Mouse (Mus musculus) hindbrain, embryonic 10.5 days (tissue): Measurements from ENCODE around the gene Zfp777. TPM values are rescaled to one million over a fixed set of nuclear protein-coding genes. Genes with fewer than 3 reads are reported as not detected.

Source experiments
- DNase-seq: peaks from one replicate; pipeline ENCODE4 v3.0.0-alpha.2; 2017; ENCODE audit warnings: low spot score
- H3K27ac ChIP-seq: fragments of 300-500 bp; sonication (generic); 2 replicates; pipeline ENCODE4 v1.5.1; 2016; ENCODE audit warnings: mild to moderate bottlenecking, moderate library complexity
- H3K27me3 ChIP-seq: fragments of 300-500 bp; sonication (generic); 2 replicates; pipeline ENCODE4 v1.6.1; 2016; ENCODE audit warnings: mild to moderate bottlenecking; ENCODE audit not compliant: poor library complexity, insufficient read depth, severe bottlenecking
- H3K36me3 ChIP-seq: fragments of 300-500 bp; sonication (generic); 2 replicates; pipeline ENCODE4 v1.6.1; 2016; ENCODE audit warnings: mild to moderate bottlenecking, moderate library complexity
- H3K4me1 ChIP-seq: fragments of 300-500 bp; sonication (generic); replicated peaks from 2 replicates; pipeline ENCODE4 v1.6.1; 2016; ENCODE audit warnings: mild to moderate bottlenecking
- H3K4me3 ChIP-seq: fragments of 300-500 bp; sonication (generic); 2 replicates; pipeline ENCODE4 v1.5.1; 2016; ENCODE audit warnings: mild to moderate bottlenecking, moderate library complexity
- H3K9me3 ChIP-seq: fragments of 300-500 bp; sonication (generic); 2 replicates; pipeline ENCODE4 v1.6.1; 2016; ENCODE audit warnings: mild to moderate bottlenecking, moderate library complexity
- WGBS: fragments of 180-500 bp; shearing (Covaris S2); methylation state at CpG from one replicate; pipeline ENCODE4 v1.1.7; 2016; 5-methylcytosine and 5-hydroxymethylcytosine counted together
- polyA plus RNA-seq: library from polyadenylated mRNA; unstranded; fragments of >200 nt; fragmentation: Nextera tagmentation; extraction: Ambion mirVana; gene quantifications from 2 replicates; pipeline ENCODE4 v1.2.1, GENCODE M21; 2016

The Zfp777 gene
- polyA plus RNA-seq, 1 experiment from 2014 or later, result 13.0 TPM

DNA sequence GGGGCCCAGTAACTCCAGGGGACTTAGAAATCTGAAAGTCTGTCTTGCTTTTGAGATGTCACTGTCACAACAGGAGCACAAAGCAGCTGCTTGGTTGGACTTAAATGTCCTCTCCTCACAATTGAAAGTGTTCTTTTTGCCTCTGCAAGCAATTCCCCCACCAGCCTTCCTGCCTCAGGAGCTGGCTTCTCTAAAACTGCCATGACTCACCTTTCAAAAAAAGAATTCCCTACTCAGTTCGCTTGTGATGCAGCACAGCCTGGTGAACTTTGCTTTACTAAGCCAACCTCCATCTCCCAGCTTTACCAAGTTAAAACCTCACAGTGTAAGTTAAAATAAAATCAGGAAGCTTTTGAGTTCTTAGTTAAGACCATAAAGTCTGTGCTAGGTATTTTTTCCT lies 27.0 kb downstream of the Zfp777 start:
- Histone ChIP-seq H3K4me3 (no peak overlapping the region), H3K9me3 (peaks cover 16% of the 10 kb centered on the region), H3K4me1 (peaks cover 16% of the 10 kb centered on the region), H3K27me3 (peaks cover 9% of the 10 kb centered on the region; the same call in 1 of the 2 replicates), H3K27ac (no peak overlapping the region), H3K36me3 (peaks cover 55% of the 10 kb centered on the region)
- WGBS, result 85% methylated on average over 1 of the region's 1 CpGs
- no peak for DNase-seq

DNA sequence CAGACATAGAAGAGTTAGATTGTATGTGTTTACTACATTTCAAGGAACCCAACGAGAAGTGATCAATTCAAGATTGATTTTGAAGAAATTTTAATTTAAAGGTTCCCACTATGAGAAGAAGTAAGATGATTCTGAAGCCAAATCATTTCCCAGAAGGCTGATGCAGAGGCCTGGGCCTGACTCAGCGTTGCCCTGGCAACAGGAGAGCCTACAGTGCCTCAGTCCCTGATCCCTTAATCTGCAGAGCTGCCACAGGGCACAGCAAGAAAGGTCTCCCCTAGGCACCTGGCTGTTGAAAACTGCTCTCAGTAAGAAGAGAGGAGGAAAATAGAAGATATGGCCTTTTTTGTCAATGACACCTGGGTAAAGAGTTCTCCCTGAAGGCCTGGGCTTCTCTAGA lies 28.7 kb downstream of the Zfp777 start:
- Histone ChIP-seq H3K27ac (no peak overlapping the region), H3K36me3 (peaks cover 38% of the 10 kb centered on the region), H3K4me1 (peaks cover 19% of the 10 kb centered on the region), H3K27me3 (peaks cover 3% of the 10 kb centered on the region; the same call in 1 of the 2 replicates), H3K4me3 (no peak overlapping the region), H3K9me3 (peaks cover 9% of the 10 kb centered on the region)
- WGBS, result 82% methylated on average over 2 of the region's 2 CpGs
- no peak for DNase-seq

DNA sequence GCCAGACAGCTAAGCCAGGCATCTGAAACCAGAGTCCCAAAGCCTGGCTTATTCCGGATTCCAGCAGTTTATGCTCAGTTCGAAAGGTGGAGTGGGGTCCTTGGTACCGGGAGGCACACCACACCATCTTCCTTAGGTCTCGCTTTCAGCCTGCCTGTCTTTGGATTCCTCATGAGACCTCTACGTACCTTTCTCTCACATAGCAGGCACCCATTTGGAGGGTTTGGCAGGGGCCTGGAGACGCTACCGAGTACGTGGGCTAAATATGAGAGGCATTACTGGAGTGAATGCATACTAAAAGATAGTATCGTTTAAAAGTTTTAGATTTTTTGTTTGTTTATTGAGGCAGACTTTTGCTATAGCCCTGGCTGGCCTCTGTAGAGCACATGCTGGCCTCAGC lies 31.9 kb downstream of the Zfp777 start:
- Histone ChIP-seq H3K4me1 (peaks cover 11% of the 10 kb centered on the region; the same call in 1 of the 2 replicates), H3K36me3 (peaks cover 10% of the 10 kb centered on the region), H3K27me3 (no peaks in the 10 kb centered on the region), H3K27ac (no peak overlapping the region), H3K9me3 (no peaks in the 10 kb centered on the region), H3K4me3 (no peak overlapping the region)
- WGBS, result 96% methylated on average over 9 of the region's 9 CpGs
- no peak for DNase-seq

- H3K4me3 ChIP-seq, result peak overlapping the region; percentile 56
- H3K27me3 ChIP-seq, result no peaks in the 10 kb centered on the region
- H3K9me3 ChIP-seq, result no peaks in the 10 kb centered on the region
- DNase-seq, result peak; percentile 83
- peaks cover 11% of the 10 kb centered on the region; the same call in 1 of the 2 replicates for H3K4me1 ChIP-seq
- WGBS, result under 1% methylated on average over 24 of the region's 24 CpGs
- peak overlapping the region; percentile 73 for H3K27ac ChIP-seq
- H3K36me3 ChIP-seq, result peaks cover 6% of the 10 kb centered on the region; the same call in 1 of the 2 replicates
These were observed 32.6 kb downstream of the Zfp777 start for GRCm38 (mm10) chr6:48016090-48016521.

DNA sequence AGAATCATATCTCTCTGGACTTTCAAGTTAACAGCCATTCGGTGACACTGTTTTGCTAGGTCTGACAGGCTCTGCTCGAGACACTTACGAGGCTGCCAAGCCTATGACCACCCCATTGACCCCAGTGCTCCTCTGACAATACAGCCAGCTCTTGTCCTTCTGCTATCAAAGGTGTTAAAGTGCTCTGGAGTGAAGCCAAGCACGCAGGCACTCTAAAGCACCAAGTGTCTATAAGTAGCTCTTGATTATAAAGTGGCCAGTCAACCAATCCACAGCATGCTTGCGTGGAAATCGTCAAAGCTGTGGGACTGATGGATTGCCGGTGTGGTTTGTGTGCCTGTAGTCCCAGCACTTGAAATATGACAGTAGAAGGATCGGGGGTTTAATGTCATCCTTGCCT lies 38.0 kb downstream of the Zfp777 start:
- no peak for DNase-seq
- no peaks in the 10 kb centered on the region for H3K27me3 ChIP-seq
- no peaks in the 10 kb centered on the region for H3K9me3 ChIP-seq
- no peaks in the 10 kb centered on the region for H3K36me3 ChIP-seq
- peaks cover 2% of the 10 kb centered on the region; the same call in 1 of the 2 replicates for H3K4me1 ChIP-seq
- WGBS, result 61% methylated on average over 8 of the region's 8 CpGs
- no peak overlapping the region for H3K27ac ChIP-seq
- H3K4me3 ChIP-seq, result no peak overlapping the region

DNA sequence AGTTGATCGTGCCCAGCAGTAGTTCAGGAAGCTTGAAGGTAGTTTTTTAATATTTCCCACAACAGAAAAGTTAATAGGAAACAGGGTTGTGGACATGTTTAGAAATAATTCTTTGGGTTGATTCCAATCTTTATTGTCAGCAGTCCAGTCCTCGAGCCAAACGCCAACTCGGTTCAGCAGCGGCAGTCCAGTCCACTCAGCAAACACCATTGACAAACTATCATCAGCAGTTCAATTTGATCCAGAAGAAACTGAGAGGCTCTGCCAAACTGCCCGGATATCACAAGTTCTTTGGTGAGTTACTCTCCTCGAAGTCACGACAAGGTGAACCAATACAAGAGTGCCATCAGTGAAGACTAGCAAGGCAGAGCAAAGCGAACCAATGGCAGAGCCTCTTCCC lies 53.0 kb downstream of the Zfp777 start:
- Histone ChIP-seq H3K4me3 (no peak overlapping the region), H3K4me1 (no peaks in the 10 kb centered on the region), H3K36me3 (no peaks in the 10 kb centered on the region), H3K9me3 (no peaks in the 10 kb centered on the region), H3K27me3 (no peaks in the 10 kb centered on the region), H3K27ac (no peak overlapping the region)
- DNase-seq, result no peak
- WGBS, result 95% methylated on average over 9 of the region's 9 CpGs

- no peak overlapping the region for H3K4me3 ChIP-seq
- no peaks in the 10 kb centered on the region for H3K36me3 ChIP-seq
- peaks cover 5% of the 10 kb centered on the region; the same call in 1 of the 2 replicates for H3K4me1 ChIP-seq
- no peaks in the 10 kb centered on the region for H3K9me3 ChIP-seq
- WGBS, result 5% methylated on average over 2 of the region's 2 CpGs
- H3K27me3 ChIP-seq, result no peaks in the 10 kb centered on the region
- H3K27ac ChIP-seq, result no peak overlapping the region
- no peak for DNase-seq
These were observed 64.8 kb downstream of the Zfp777 start for GRCm38 (mm10) chr6:47983936-47984335.

DNA sequence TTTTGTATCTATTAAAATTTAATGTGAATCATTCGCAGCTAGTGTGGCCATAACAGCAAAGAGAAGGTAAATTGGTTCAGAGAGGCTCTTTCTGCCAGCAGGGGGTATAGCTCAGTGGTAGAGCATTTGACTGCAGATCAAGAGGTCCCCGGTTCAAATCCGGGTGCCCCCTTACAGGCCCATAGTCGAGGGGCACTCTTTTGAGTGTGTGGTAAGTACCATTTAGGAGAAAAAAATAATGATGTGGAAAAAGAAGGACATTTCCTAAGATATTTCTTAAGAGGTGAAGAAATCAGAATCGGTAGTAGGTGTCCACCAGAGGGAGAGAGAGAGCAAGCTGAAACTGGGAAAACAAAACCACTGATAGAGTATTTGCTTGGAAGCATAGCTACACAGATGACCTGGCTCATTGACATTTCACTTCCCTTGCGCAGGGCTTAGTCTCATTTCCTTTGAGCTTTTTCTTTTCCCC lies 69.8 kb downstream of the Zfp777 start:
- H3K9me3 ChIP-seq, result no peaks in the 10 kb centered on the region
- H3K4me3 ChIP-seq, result no peak overlapping the region
- peaks cover 1% of the 10 kb centered on the region; the same call in 1 of the 2 replicates for H3K4me1 ChIP-seq
- H3K27ac ChIP-seq, result no peak overlapping the region
- H3K27me3 ChIP-seq, result no peaks in the 10 kb centered on the region
- no peaks in the 10 kb centered on the region for H3K36me3 ChIP-seq
- WGBS, result 23% methylated on average over 6 of the region's 6 CpGs
- peak; percentile 68 for DNase-seq

GRCm38 (mm10) chr6:47974599-47974998 lies 74.1 kb downstream of the Zfp777 start:
- 81% methylated on average over 1 of the region's 1 CpGs for WGBS
- no peak for DNase-seq
- no peaks in the 10 kb centered on the region for H3K9me3 ChIP-seq
- H3K27ac ChIP-seq, result no peak overlapping the region
- no peak overlapping the region for H3K4me3 ChIP-seq
- H3K36me3 ChIP-seq, result no peaks in the 10 kb centered on the region
- H3K4me1 ChIP-seq, result no peaks in the 10 kb centered on the region
- no peaks in the 10 kb centered on the region for H3K27me3 ChIP-seq

Other genes with a start within 250 kb of the Zfp777 start
- 242 and 299 TPM in 2 replicates for gene Pdia4, start 235.5 kb downstream of the Zfp777 start, polyA plus RNA-seq
- 7.0 TPM in 2 replicates for gene Zfp786, start 218.0 kb downstream of the Zfp777 start, polyA plus RNA-seq
- 8.1 and 9.7 TPM in 2 replicates for gene Zfp398, start 213.2 kb downstream of the Zfp777 start, polyA plus RNA-seq
- gene Zfp282, start 171.7 kb downstream of the Zfp777 start, polyA plus RNA-seq, result 16.9 and 19.8 TPM in 2 replicates
- gene Zfp212, start 128.4 kb downstream of the Zfp777 start, polyA plus RNA-seq, result 17.4 and 21.4 TPM in 2 replicates
- 7.5 and 8.5 TPM in 2 replicates for gene Zfp956, start 95.5 kb downstream of the Zfp777 start, polyA plus RNA-seq
- 20.9 and 24.5 TPM in 2 replicates for gene Zfp746, start 37.7 kb upstream of the Zfp777 start, polyA plus RNA-seq